Mouse (Mus musculus) E14TG2a.4 (cell line): Measurements from ENCODE around the gene Slc22a3.
A peak's percentile ranks its signal among the peaks of the same experiment; 100 is the strongest.

Experiments
- CTCF ChIP-seq: conservative IDR thresholded peaks from 2 replicates; pipeline ENCODE4 v1.5.1; 2014; ENCODE audit warnings: low read length
- NANOG ChIP-seq: IDR thresholded peaks from 2 replicates; pipeline ENCODE4 v1.6.1; 2014; ENCODE audit warnings: borderline replicate concordance, low read length, mixed read lengths

DNA sequence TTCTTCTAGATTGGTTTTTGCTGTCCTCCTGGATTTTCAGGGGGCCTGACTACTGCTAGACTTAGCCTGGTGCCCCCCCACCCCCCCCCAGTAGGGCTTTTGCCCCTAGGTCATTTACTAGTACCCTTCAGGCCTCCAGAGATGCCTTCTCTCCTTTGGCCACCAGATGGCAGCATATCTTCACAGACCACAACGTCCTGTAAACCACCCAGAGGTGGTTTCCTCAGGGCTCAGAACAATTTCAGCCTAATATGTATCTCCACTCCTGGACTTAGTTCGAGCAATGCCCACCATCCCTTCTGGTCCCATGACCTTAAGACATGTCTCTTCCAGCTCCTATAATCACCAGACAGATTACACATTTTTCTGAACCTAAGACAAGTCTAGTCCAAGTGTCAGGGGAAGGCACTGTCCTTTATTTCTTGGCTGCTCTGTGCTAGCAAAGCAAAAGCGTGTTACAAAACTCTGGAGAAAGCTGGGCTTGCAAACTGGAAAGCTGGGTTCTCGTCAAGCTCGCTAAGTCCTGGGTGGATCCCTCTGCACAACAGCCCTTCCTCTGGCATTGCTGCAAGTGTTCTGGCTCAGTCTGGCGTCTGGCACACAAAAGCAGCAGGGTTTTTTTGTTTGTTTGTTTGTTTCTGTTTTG lies 91.1 kb downstream of the Slc22a3 start:
- peak; percentile 68 for TF ChIP-seq CTCF
- no peak for TF ChIP-seq NANOG
